Mouse (Mus musculus): ENCODE measurements around the gene Cdhr2. TPM values are rescaled to one million over a fixed set of nuclear protein-coding genes. Genes with fewer than 3 reads are reported as not detected.

Gene Cdhr2
- total RNA-seq, 2 experiments from 2014 or later: 0.14 to 0.23 TPM

DNA sequence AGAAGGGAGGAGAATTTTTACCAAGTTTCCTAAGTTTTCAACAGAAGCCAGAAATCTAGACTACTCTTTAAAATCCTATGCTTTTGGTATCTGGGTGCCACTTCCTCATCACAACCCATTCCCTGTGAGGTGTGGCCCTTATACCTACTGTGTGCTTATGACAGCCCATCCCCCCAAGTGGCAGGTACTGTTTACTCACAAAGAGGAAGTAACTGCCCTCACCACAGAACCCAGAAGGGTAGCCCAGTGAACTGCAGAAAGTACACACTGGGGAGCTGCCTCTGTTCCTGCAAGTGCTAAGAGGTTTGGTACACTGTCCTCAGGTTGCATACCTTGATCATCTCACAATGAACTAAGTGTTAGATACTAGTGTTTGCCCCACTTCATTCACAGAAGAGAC is 9.5 kb upstream of the Cdhr2 start:
- intact Hi-C loops (cut with DNase I): no loop called here
- DNase-seq (ENCODE audit: low spot score in 2 of 2): no peak

- DNase-seq (ENCODE audit: low spot score in 2 of 2): peak in 1 of 2 experiments; percentile 24
- intact Hi-C loops (cut with DNase I): no loop called here
These were observed 8.3 kb upstream of the Cdhr2 start for GRCm38 (mm10) chr13:54692711-54693557.

DNA sequence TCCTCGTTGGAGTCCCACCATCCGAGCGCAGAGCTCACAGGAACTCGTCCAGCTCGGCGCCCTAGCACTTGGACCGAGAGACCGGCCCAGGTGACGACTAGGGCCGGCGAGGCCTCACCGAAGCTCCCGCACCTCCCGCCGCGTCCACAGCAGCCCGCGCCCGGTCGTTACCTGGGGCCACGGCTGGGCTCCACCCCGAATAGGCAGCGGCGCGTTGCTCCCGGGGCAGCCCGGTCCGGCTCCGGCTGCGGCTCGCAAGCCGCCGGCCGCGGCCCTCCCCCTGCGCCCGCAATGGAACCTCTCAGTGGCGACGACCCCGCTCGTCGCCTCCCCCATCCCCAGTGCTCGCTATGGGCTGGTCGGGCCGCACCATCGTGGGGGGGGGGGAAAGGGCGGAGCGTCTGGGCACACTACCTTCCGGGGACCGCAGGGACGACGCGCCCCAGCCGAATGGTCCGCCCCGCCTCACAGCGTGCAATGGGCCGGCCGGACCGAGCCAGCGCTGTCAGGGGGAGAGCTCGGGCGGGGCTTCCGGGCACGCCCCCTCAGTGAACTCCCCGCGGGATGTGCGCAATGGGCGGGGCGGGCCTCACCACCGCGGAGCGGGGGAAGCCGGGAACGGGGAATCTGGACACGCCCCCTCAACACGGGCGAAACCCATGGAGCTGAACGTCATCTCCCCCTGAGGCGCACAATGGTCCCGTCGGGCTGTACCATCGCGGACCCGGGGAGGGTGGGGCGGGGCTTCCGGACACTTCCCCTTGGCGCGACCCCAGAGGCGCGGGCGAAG is 7.5 kb upstream of the Cdhr2 start, which contains the start of gene Rnf44:
Rnf44 (minus strand) TSS at position 350 of the 790 bp plus-strand sequence.
- peak; percentile 98 to 99 for DNase-seq (ENCODE audit: low spot score in 2 of 2)
- intact Hi-C loops (cut with DNase I): no loop called here

DNA sequence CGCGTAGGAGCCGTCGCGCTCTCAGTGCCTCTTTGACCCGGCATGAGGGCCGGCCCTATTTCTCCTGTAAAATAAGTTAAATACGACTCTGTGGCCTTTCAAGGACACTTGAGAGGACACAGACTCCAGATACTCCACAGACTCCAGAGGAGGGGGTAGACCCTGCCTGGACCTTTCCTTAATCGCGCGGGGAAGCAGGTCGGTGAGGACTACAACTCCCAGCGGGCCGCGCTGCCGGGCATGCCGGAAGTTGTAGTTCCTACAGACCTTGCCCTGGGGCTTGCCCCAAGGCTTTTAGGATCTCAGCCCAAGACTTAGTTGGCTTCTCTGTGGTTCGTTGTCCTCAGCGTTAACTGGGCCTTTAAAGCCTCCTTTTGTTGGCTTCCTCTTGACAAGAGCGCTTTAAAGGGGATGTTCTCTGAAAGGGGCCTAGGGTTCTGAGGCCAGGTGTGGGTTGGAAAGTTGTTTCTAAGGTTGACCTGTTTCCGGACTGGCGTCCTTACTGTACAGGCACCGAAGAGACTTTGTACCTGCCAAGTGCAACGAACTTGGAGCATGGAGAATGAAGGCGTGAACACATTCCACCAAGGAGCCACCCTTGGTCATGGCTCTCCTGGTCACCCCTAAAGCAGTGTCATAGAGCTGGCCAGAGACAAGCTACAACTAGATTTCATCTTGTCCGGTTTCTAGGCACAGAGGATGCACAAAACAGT is 6.8 kb upstream of the Cdhr2 start:
- intact Hi-C loops (cut with DNase I): no loop called here
- DNase-seq (ENCODE audit: low spot score in 2 of 2): no peak

- intact Hi-C loops (cut with DNase I): no loop called here
- DNase-seq (ENCODE audit: low spot score in 2 of 2): no peak
These were observed 5.6 kb upstream of the Cdhr2 start for GRCm38 (mm10) chr13:54695479-54696230.

DNA sequence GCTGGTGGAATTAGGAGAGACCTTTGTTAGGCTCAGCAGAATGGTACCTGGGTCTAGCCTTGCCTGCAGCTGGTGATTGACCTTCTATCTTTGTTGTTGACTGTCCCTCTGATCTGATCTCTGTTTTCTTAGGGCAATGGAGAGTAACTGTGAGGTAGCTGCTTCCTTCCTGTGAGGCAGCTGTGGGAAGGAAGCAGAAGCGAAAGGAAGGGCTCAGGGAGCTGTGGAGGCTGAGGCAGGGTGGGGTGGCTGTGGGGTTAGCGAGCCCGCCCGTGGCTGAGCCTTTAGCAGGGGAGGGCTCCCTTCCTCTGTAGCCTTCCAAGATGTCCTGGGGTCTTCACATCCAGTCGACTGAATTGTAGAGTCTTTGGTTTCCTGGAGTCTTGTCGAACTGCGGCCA is 1.2 kb downstream of the Cdhr2 start:
- intact Hi-C loops (cut with DNase I): no loop called here
- DNase-seq (ENCODE audit: low spot score in 2 of 2): no peak

GRCm38 (mm10) chr13:54704890-54705289 is 3.6 kb downstream of the Cdhr2 start:
- intact Hi-C loops (cut with DNase I): no loop called here

GRCm38 (mm10) chr13:54710866-54711265 is 9.6 kb downstream of the Cdhr2 start:
- intact Hi-C loops (cut with DNase I): no loop called here
- no peak for DNase-seq (ENCODE audit: low spot score in 2 of 2)

More at GRCm38 (mm10) chr13:54704890-54705289, 3.6 kb downstream of the Cdhr2 start:
- DNase-seq (ENCODE audit: low spot score in 2 of 2): no peak

- intact Hi-C loops (cut with DNase I): no loop called here
- no peak for DNase-seq (ENCODE audit: low spot score in 2 of 2)
These were observed 13.1 kb downstream of the Cdhr2 start for GRCm38 (mm10) chr13:54714393-54714792.

DNA sequence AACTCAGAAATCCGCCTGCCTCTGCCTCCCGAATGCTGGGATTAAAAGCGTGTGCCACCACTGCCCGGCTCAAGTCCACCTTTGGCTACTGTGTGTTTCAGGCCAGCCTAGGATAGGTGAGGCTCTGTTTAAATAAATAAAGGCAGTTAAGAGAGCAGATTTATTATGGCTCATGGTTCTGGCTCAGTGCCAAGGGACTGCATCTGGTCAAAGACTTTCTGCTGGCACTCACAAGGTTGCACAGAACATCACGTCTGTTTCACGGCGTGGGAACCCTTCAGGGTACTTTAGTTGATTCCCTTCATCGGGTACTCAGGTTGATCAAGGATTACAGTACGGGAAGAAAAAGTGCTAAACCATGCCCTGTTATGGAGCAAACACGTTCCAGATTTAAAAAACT is 13.7 kb downstream of the Cdhr2 start:
- intact Hi-C loops (cut with DNase I): loop anchor here (5.0 kb wide), 1 partner anchor 352 kb away; no protein-coding TSS in a partner anchor
- DNase-seq (ENCODE audit: low spot score in 2 of 2): no peak

- intact Hi-C loops (cut with DNase I): loop anchor here (2.0 to 5.0 kb wide), 4 partner anchors 42 to 462 kb away; no protein-coding TSS in a partner anchor
- peak; percentile 69 to 72 for DNase-seq (ENCODE audit: low spot score in 2 of 2)
These were observed 15.7 kb downstream of the Cdhr2 start for GRCm38 (mm10) chr13:54716916-54717315.

GRCm38 (mm10) chr13:54723143-54723542 is 21.9 kb downstream of the Cdhr2 start:
- no peak for DNase-seq (ENCODE audit: low spot score in 2 of 2)
- intact Hi-C loops (cut with DNase I): no loop called here

- no peak for DNase-seq (ENCODE audit: low spot score in 2 of 2)
- intact Hi-C loops (cut with DNase I): no loop called here
These were observed 24.9 kb downstream of the Cdhr2 start for GRCm38 (mm10) chr13:54726131-54726530.

DNA sequence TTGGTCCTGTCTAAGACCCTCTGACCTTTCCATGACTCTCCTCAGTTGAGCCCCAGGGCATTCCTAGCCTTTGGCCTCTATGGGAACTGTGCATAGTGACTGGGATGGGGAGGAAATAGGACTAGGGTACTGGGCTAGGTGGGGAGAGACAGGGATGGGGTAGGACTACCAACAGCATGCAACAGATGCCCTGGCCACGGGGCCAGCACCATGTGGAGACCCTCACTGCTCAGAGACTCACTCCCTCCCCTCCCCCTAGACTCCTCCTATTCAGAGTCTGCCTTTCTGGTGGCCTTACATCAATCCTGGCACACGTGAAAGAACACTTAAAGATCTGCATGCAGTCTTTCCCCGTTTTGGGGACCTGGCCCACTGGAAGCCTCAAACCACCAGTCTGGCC is 35.7 kb downstream of the Cdhr2 start:
- no peak for DNase-seq (ENCODE audit: low spot score in 2 of 2)
- intact Hi-C loops (cut with DNase I): no loop called here

- intact Hi-C loops (cut with DNase I): no loop called here
- DNase-seq (ENCODE audit: low spot score in 2 of 2): no peak
These were observed 36.4 kb downstream of the Cdhr2 start for GRCm38 (mm10) chr13:54737488-54738212.

DNA sequence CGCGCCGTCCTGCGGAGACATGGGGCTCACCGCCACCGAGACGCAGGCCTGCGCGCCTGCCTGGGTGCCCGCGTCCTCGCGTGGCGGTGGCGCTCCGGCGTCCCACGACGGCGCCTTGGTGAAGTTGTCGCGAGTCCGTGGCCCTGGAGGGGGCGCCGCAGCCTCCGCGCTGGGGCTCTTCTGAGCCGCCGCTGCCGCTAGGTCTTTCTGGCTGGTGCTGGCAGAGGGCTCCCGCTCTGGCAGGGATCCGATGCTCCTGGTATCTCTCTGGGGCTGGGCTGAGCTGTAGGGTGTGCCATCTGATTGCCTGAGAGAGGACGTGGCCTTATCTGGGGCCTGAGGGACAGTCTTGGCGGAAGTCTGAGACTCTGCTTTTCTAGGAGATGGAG is 36.9 kb downstream of the Cdhr2 start:
- DNase-seq (ENCODE audit: low spot score in 2 of 2): no peak
- intact Hi-C loops (cut with DNase I): no loop called here

DNA sequence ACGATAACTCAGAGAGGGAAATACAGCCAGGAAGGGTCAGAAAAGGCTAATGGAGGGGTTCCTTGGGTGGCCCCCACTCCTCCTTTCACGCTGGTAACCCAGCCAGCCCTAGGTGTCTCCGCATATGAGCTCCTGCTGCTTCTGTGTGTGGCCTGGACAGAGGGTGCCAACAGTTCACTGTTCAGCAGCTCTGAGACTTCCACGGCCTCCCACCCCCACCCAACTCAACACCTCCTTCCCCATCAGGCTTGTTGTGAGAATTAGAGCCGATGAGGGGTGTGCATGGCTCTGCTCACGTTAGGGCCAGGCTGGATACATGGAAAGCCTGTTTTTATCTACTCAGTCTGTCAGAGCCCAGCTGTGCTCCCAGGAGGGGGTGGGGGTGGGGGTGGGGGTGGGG is 44.8 kb downstream of the Cdhr2 start:
- DNase-seq (ENCODE audit: low spot score in 2 of 2): no peak
- intact Hi-C loops (cut with DNase I): no loop called here

GRCm38 (mm10) chr13:54746896-54747295 is 45.6 kb downstream of the Cdhr2 start:
- intact Hi-C loops (cut with DNase I): no loop called here
- DNase-seq (ENCODE audit: low spot score in 2 of 2): no peak

GRCm38 (mm10) chr13:54748190-54748589 is 46.9 kb downstream of the Cdhr2 start:
- intact Hi-C loops (cut with DNase I): no loop called here
- DNase-seq (ENCODE audit: low spot score in 2 of 2): no peak
